Mouse (Mus musculus) thymus, adult 18-20 months (tissue): ENCODE measurements around the gene Atp8a2.

Experiments
- DNase-seq, 2 experiments: peaks; one replicate each; pipeline ENCODE4 v3.0.0; 2022; ENCODE audit warnings: mixed read lengths in 2 of 2

Atp8a2 gene

GRCm38 (mm10) chr14:59590614-59591013, 606.4 kb downstream of the Atp8a2 start:
- no peak for DNase-seq
